Comparison of ENCODE assay signal across 8 mouse cellular contexts in the genomic region with DNA sequence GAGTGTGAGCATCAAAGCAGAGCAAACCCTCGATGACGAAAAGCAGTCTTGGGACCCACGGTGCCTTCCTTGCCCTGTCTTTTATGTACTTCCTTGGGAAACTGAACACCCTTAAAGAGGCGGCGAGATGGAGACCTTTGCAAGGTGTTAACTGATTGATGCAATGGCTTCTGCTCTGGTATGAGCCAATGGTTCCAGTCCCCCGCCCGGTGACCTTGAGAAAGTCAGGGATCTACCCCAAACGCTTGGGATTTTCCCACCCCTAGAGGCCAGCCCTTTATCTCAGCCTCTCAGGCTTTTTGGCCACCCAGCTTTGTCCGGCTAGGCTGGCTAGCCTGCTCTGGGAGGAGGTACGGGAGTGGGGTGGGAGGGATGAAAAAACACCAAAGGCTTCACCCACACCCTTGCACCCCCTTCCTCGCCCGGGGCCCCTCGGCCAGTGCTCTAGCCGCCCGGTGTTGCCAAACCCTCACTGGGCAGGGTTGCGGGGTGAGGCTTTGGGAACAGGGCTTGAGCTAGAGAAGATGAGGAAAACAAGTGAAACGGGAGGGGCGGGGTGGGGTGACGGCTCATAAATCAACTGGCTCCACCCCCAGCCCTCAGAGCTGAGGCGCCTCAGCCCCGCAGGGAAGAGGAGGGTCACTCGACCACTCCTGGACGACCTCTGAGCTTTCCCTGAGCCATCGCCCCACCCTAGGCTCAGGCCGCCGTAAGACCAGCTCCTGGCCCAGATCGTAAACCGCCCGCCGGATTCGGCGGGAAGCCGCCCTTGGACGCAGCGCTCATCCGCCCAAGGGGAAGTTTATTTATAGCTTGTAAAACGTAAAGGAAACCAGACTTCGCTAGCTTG.
DNase-seq lines count a peak whose midpoint lies in the region; ATAC-seq and TF ChIP-seq lines count a peak whose summit lies in the region.

No protein-coding gene starts in this region.

- no peak for ATAC-seq in embryonic facial prominence, embryonic 13.5 days (ENCODE audit: insufficient number of reproducible peaks, insufficient read depth, low FRiP score, low TSS enrichment, low read depth)
- ATAC-seq in heart, embryonic 12.5 days (ENCODE audit: insufficient number of reproducible peaks, low FRiP score) = peak; percentile 66
- peak; percentile 75 for ATAC-seq in kidney, embryonic 15.5 days (replicated peaks; ENCODE audit: low FRiP score)

- H3K4me1 ChIP-seq in embryonic facial prominence, embryonic 13.5 days = peaks cover 51% of the 10 kb centered on the region
- peaks cover 39% of the 10 kb centered on the region for H3K4me1 ChIP-seq in heart, embryonic 12.5 days (replicated peaks)
- peaks cover 72% of the 10 kb centered on the region for H3K4me1 ChIP-seq in kidney, embryonic 15.5 days
- H3K4me1 ChIP-seq in spleen, adult 2 months (ENCODE audit: control insufficient read depth, insufficient read depth, insufficient read length) = peaks cover 15% of the 10 kb centered on the region; the same call in 1 of the 2 replicates

- peak overlapping the region; percentile 67 for H3K4me2 ChIP-seq in embryonic facial prominence, embryonic 13.5 days
- peak overlapping the region; percentile 82 for H3K4me2 ChIP-seq in heart, embryonic 12.5 days
- peak overlapping the region; percentile 71 for H3K4me2 ChIP-seq in kidney, embryonic 15.5 days

- H3K9ac ChIP-seq in embryonic facial prominence, embryonic 13.5 days = peak overlapping the region; percentile 69; the same call in 1 of the 2 replicates
- peak overlapping the region; percentile 71 for H3K9ac ChIP-seq in heart, embryonic 12.5 days
- 0 out of 2 replicates have a peak overlapping the region, but pooled peaks have one; percentile 23 for H3K9ac ChIP-seq in kidney, embryonic 15.5 days

- DNase-seq in layer of hippocampus, adult 2 months (ENCODE audit: low spot score in 2 of 2) = no peak
- no peak for DNase-seq in layer of hippocampus, adult 9-10 months (ENCODE audit: low spot score)
- peak; percentile 43 for DNase-seq in lung, postnatal 25 days (ENCODE audit: low spot score)
- peak in 1 of 2 experiments; percentile 5 for DNase-seq in spleen, adult 2 months (ENCODE audit: low read depth in 1 of 2, low spot score in 2 of 2)
- no peak for DNase-seq in layer of hippocampus, adult 9-11 months

- H3K27me3 ChIP-seq in embryonic facial prominence, embryonic 13.5 days = peaks cover 93% of the 10 kb centered on the region
- H3K27me3 ChIP-seq in heart, embryonic 12.5 days (replicated peaks) = peaks cover 84% of the 10 kb centered on the region
- peaks cover 86% of the 10 kb centered on the region for H3K27me3 ChIP-seq in kidney, embryonic 15.5 days
- H3K27me3 ChIP-seq in spleen, adult 2 months (ENCODE audit: control insufficient read depth, insufficient read depth, low read length) = no peaks in the 10 kb centered on the region

- WGBS in embryonic facial prominence, embryonic 13.5 days = 9% methylated on average over 37 of the region's 38 CpGs
- WGBS in heart, embryonic 12.5 days = 3% methylated on average over 37 of the region's 38 CpGs
- WGBS in kidney, embryonic 15.5 days = 7% methylated on average over 38 of the region's 38 CpGs
- 17% methylated on average over 38 of the region's 38 CpGs for WGBS in spleen, adult 2 months

- peak overlapping the region; percentile 56; the same call in 1 of the 2 replicates for H3K4me3 ChIP-seq in layer of hippocampus, adult 2 months
- peak overlapping the region; percentile 45 for H3K4me3 ChIP-seq in embryonic facial prominence, embryonic 13.5 days
- peak overlapping the region; percentile 54 for H3K4me3 ChIP-seq in heart, embryonic 12.5 days
- peak overlapping the region; percentile 49 for H3K4me3 ChIP-seq in kidney, embryonic 15.5 days (replicated peaks)
- H3K4me3 ChIP-seq in spleen, adult 2 months (ENCODE audit: extremely low read depth, insufficient read depth, insufficient read length) = peak overlapping the region; percentile 66; the same call in 1 of the 2 replicates

- H3K36me3 ChIP-seq in embryonic facial prominence, embryonic 13.5 days = no peaks in the 10 kb centered on the region
- H3K36me3 ChIP-seq in heart, embryonic 12.5 days = no peaks in the 10 kb centered on the region
- H3K36me3 ChIP-seq in kidney, embryonic 15.5 days = no peaks in the 10 kb centered on the region
- H3K36me3 ChIP-seq in spleen, adult 2 months (ENCODE audit: control insufficient read depth, insufficient read depth, low read length) = no peaks in the 10 kb centered on the region

- H3K9me3 ChIP-seq in embryonic facial prominence, embryonic 13.5 days = no peaks in the 10 kb centered on the region
- no peaks in the 10 kb centered on the region for H3K9me3 ChIP-seq in heart, embryonic 12.5 days (replicated peaks)
- no peaks in the 10 kb centered on the region for H3K9me3 ChIP-seq in kidney, embryonic 15.5 days (replicated peaks)

- TF ChIP-seq POLR2A in spleen, adult 2 months (IDR thresholded peaks at IDR 0.05; ENCODE audit: low read depth, low read length) = no peak

- H3K27ac ChIP-seq in layer of hippocampus, adult 2 months = peak overlapping the region; percentile 83; the same call in 1 of the 2 replicates
- H3K27ac ChIP-seq in embryonic facial prominence, embryonic 13.5 days = peak overlapping the region; percentile 82
- H3K27ac ChIP-seq in heart, embryonic 12.5 days (ENCODE audit: poor library complexity, severe bottlenecking) = peak overlapping the region; percentile 92
- H3K27ac ChIP-seq in kidney, embryonic 15.5 days = peak overlapping the region; percentile 93
- peak overlapping the region; percentile 80 for H3K27ac ChIP-seq in spleen, adult 2 months (ENCODE audit: insufficient read depth, low read length)

- no peak for TF ChIP-seq CTCF in layer of hippocampus, adult 2 months (conservative IDR thresholded peaks at IDR 0.05)
- TF ChIP-seq CTCF in spleen, adult 2 months (IDR thresholded peaks at IDR 0.05; ENCODE audit: extremely low read depth, insufficient read depth, insufficient read length, insufficient replicate concordance) = no peak
